ENCODE assay signal across 17 mouse cellular contexts in the genomic region with DNA sequence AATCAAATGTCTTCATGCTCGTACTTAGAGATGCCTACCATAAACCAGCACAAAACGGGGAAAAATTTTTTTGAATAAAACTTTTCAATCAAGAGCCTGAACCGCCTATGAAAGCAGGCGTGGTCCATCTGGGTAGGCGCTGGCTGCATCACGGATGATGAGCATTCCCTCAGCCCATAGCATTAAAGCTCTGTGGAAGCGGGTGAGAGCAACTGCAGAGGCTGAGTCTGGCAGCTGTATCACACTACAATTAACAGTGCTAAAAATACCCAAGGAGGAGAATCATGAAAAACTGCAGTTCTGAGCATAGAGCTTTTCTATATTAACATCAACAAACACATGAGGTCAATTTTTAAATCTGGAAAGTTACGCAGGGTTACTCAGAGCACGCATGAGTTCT. TPM values are rescaled to one million over a fixed set of nuclear protein-coding genes. Genes with fewer than 3 reads are reported as not detected.
A peak's percentile ranks its signal among the peaks of the same experiment; 100 is the strongest.
DNase-seq lines count a peak whose midpoint lies in the region; ATAC-seq lines count a peak whose summit lies in the region.
"Had no signal": no experiment of that assay in that cellular context is flagged by ENCODE, and none has a peak within 500 bp of the region (broad histone marks: within the 10 kb centered on the region; RNA-seq: fewer than 3 reads in every experiment).

No protein-coding gene starts in this region.

- 83% methylated on average over 9 of the region's 9 CpGs for WGBS in forebrain, embryonic 16.5 days
- 86% methylated on average over 9 of the region's 9 CpGs for WGBS in midbrain, embryonic 13.5 days

- H3K4me2 ChIP-seq in forebrain, embryonic 16.5 days (ENCODE audit: low read length): no peak overlapping the region
- H3K4me2 ChIP-seq in midbrain, embryonic 13.5 days (replicated peaks): no peak overlapping the region
- H3K4me2 ChIP-seq: midbrain, embryonic 12.5 days; neural tube, embryonic 15.5 days had no signal

- no peak overlapping the region for H3K9ac ChIP-seq in forebrain, embryonic 16.5 days (replicated peaks; ENCODE audit: low read depth, low read length)
- no peak overlapping the region for H3K9ac ChIP-seq in midbrain, embryonic 13.5 days (replicated peaks)
- H3K9ac ChIP-seq: midbrain, embryonic 12.5 days; neural tube, embryonic 15.5 days had no signal

- peaks cover 7% of the 10 kb centered on the region for H3K4me1 ChIP-seq in forebrain, embryonic 16.5 days (replicated peaks; ENCODE audit: control insufficient read depth, insufficient read depth, low read length)
- peaks cover under 1% of the 10 kb centered on the region; the same call in 1 of the 2 replicates for H3K4me1 ChIP-seq in midbrain, embryonic 13.5 days (replicated peaks)

- no peaks in the 10 kb centered on the region for H3K9me3 ChIP-seq in forebrain, embryonic 16.5 days (ENCODE audit: control insufficient read depth, low read length)
- H3K9me3 ChIP-seq in midbrain, embryonic 13.5 days: 0 out of 2 replicates have a peak, but pooled peaks cover 10% of the 10 kb centered on the region
- H3K9me3 ChIP-seq: neural tube, embryonic 15.5 days had no signal

- peak; percentile 64 for ATAC-seq in forebrain, embryonic 16.5 days
- ATAC-seq in midbrain, embryonic 13.5 days: no peak
- ATAC-seq: hindbrain, postnatal 0 days had no signal

- no peaks in the 10 kb centered on the region for H3K27me3 ChIP-seq in forebrain, embryonic 16.5 days (replicated peaks; ENCODE audit: control insufficient read depth, insufficient read depth, low read length)
- H3K27me3 ChIP-seq in midbrain, embryonic 13.5 days: no peaks in the 10 kb centered on the region
- H3K27me3 ChIP-seq: midbrain, embryonic 12.5 days; neural tube, embryonic 15.5 days had no signal

- no peak overlapping the region for H3K4me3 ChIP-seq in forebrain, embryonic 16.5 days (replicated peaks; ENCODE audit: low read length)
- H3K4me3 ChIP-seq in midbrain, embryonic 13.5 days (replicated peaks): no peak overlapping the region
- H3K4me3 ChIP-seq: midbrain, embryonic 12.5 days; myocyte; neural tube, embryonic 15.5 days had no signal

- H3K27ac ChIP-seq in forebrain, embryonic 16.5 days (ENCODE audit: low read length): no peak overlapping the region; the same call in 1 of the 2 replicates
- no peak overlapping the region for H3K27ac ChIP-seq in midbrain, embryonic 13.5 days
- H3K27ac ChIP-seq: hindbrain, postnatal 0 days; midbrain, embryonic 12.5 days; neural tube, embryonic 15.5 days had no signal

- H3K36me3 ChIP-seq in forebrain, embryonic 16.5 days (ENCODE audit: control insufficient read depth, insufficient read depth): no peaks in the 10 kb centered on the region; the same call in 1 of the 2 replicates
- H3K36me3 ChIP-seq in midbrain, embryonic 13.5 days: peaks cover 19% of the 10 kb centered on the region

- peak; percentile 43 to 65 for DNase-seq in frontal cortex, adult 2 months (ENCODE audit: extremely low spot score in 1 of 2, low spot score in 1 of 2)
- DNase-seq in frontal cortex, postnatal 10 days (ENCODE audit: low spot score in 2 of 2): no peak
- DNase-seq in right cerebral cortex, adult 18-20 months: peak; percentile 62
- no peak for DNase-seq in right cerebral cortex, postnatal 25 days
- DNase-seq in thymus, postnatal 36 days: no peak
- DNase-seq: adrenal gland, adult 8-10 months; kidney, postnatal 14 days; lung, adult 18-20 months; lung, postnatal 4 days; retina, postnatal 1 day; thymus, postnatal 4 days had no signal

RNA-seq across cellular contexts. Expression of gene Dclk2, which starts 23.6 kb away (rescaled TPM):
- polyA plus RNA-seq in frontal cortex, adult 2 months (2012; rRNA removed): 104 and 108 TPM in 2 replicates
- 102 and 104 TPM in 2 replicates for polyA plus RNA-seq in forebrain, embryonic 16.5 days (2015; fragmentation: Nextera tagmentation; extraction: Ambion mirVana)
- polyA plus RNA-seq in midbrain, embryonic 13.5 days (2015; fragmentation: Nextera tagmentation; extraction: Ambion mirVana): 77.4 and 79.2 TPM in 2 replicates

Comparison
In these comparisons a context has a peak if more than half of its experiments do, and no peak if none do; other contexts are left out.
1. DNase-seq: peak in frontal cortex, adult 2 months (2 of 2) and right cerebral cortex, adult 18-20 months (single experiment); none in frontal cortex, postnatal 10 days (0 of 2), right cerebral cortex, postnatal 25 days (single experiment) and thymus, postnatal 36 days (0 of 2).